Mouse (Mus musculus) brain, embryonic 18.5 days (tissue): ENCODE results near the gene Meiob.

Experiments used
- DNase-seq: peaks from one replicate; pipeline ENCODE4 v3.0.0-alpha.2; 2012; ENCODE audit warnings: low read depth, low spot score

Gene Meiob

DNA sequence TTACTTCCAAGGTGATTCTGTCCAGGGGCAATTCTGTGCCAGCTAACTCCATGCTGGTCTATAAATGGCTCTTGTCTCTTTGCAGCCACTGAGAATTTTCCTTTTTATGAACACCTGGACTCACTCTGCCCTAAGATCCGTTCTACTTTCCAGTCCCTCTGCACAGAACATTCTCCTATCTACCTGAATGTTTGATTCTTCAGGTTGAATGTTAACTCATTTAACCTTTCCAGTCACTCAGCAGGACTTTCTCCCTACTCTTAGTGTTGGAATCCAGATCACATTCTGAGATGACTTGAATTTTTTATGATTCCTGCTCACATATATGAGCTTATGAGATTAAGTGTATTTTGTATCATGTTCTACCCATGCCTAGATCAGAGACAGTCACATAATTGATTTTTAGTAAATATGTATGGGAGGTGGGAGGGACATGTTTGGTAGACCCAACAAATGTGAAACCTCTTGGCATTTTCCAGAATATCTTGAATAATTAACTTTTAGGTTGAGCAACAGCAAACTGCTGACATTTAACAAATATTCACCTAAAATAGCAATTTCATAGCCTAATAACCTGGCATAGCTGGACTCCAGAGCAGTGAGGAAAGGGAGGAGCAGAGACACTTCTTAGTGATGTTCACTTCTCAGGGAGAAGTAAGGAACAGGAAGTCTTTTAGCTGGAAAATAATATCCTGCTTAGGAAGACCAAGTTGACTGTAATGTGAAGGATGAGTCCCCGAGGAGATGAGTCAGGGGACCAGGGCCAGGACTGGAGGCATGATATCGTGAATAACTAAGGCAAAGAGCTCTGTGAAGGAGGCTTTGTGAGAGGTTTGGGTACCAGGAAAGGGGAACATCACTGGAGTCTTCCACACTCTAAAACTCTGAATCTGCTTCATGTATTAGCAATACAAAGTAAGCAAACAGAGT is 17.5 kb downstream of the Meiob start:
- no peak for DNase-seq

DNA sequence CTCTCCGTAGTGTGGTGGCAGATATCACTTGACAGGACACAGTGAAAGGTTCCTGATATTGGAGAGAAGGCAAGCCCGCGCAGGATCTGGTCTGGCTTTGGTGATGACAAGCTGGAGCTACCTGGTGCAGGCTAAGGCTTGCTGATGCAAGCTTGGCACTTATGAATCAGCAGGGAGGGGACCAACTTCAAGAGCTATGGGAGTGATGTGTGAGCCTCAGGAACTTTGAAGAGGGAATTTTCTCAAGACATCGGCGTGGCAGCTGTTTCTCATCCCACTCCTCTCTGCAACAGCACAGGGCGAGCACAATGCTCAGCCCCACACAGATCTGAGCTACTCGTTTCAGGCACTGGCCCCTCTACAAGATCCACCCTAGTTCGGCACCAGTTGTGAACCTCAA is 35.8 kb downstream of the Meiob start, which contains the start of gene Hagh:
TSS of gene Hagh (plus strand) at position 302 of the 400 bp plus-strand sequence.
- DNase-seq: no peak

DNA sequence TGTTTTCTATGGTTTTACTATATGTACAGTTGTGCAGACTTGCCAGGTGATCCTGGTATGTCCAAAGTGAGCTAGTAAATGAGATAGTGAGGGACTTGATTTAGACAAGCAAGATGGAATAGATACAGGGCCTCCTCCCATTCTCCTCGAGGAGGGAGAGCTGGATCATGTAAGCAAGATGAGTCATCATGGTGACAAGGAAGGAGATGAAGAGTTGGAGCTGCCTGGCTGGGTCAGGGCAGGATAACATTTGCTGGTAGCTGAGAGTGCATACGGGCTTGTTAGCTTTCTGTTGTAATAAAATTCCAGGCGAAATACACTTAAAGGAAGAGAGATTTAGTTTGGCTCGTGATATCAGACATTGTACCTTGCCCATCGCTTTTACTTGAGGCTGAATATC is 36.3 kb downstream of the Meiob start:
- DNase-seq: no peak

- DNase-seq: no peak
Measured at GRCm38 (mm10) chr17:24841133-24841532, 37.0 kb downstream of the Meiob start.

DNA sequence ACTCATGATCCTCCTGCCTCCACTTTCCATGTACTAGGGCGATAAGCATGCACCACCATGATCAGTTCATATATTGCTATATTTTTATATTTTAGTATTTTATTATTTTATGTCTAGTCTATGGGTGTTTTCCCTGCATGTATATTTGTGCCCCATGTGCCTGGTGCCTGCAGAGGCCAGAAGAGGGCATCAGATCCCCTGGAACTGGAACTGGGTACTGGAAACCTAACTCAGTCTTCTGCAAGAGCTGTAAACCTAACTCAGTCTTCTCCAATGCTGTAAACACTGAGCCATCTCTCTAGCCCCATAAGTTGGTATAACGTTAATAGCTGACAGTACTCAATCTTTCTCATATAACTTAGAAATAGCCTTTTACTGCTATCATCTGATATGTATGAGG is 38.5 kb downstream of the Meiob start:
- no peak for DNase-seq

DNA sequence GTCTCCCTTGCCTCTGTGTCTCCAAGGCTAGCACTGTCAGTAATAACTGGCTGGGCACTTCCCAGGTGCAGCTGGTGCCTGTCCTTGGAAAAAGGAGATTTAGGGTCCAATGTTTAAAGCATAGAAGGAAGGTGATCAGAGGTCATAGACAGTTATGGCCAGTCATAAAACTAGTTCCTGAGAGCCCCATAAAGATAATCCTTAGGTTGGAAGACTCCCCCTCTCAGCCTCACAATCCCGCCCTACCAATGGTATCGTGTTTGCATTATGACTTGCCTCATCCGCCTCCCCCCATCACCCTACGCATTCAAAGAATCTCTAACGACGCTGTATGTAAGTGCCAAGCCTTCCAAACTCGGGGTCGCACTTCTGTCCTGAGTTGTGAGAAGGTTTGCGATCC is 40.4 kb downstream of the Meiob start:
- no peak for DNase-seq

DNA sequence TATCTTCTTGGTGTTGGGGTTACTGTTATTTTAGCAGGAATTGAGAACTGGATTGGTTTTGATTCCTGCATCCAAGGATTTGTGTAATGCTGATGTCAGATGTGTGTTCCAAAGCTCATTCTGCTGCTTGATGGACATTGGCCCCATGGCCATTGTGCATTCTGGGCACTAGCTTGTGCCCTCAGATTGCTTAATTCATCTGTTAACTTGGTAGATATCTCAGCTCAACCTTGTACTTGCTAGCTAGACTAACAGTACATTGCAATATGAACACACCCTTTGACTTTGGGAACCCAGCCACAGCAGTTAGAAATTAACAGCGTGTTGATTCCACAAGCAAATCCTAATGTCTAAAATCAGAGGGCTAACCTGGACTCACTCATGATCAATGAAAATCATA is 43.3 kb downstream of the Meiob start:
- DNase-seq: no peak

DNA sequence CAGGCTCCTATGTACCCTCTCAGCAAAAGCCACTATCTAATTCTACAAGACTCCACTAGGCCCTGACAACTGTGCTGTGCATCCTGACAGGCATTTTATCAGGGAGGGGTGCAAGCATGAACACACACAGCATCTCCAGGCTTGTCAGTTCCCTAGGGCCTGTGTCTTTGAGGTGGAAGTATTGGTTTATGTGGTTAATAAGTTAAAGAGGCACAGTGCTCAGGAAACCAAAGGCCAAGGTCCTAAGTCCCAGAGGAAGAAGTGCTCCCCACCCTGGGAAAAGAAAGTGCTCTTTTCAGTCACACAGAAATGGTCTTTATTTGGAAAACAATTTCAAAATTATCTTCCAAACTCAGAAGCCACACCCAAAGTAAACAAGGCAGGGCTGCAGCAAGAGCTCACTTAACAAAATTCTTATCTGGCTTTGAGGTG is 44.5 kb downstream of the Meiob start:
- no peak for DNase-seq

DNA sequence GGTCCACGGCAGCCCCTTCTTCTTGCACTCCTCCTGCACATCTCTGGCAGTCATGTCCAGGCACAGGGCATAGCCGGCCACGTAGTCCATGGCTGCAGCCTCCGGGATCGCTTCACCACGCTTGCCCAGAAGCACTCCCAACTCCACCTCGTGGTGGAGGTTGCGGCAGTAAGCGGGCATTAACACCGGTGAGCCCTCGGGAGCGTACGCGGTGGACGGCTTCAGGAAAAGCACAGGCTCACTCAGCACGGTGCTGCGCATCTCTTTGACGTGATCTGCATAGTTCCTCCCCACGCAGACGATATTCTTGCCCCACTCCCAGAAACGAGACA is 45.6 kb downstream of the Meiob start:
- no peak for DNase-seq

GRCm38 (mm10) chr17:24850065-24850772 is 46.1 kb downstream of the Meiob start, which contains the start of gene Fahd1:
Fahd1 (minus strand) TSS chr17:24850364.
- DNase-seq: peak; percentile 96

DNA sequence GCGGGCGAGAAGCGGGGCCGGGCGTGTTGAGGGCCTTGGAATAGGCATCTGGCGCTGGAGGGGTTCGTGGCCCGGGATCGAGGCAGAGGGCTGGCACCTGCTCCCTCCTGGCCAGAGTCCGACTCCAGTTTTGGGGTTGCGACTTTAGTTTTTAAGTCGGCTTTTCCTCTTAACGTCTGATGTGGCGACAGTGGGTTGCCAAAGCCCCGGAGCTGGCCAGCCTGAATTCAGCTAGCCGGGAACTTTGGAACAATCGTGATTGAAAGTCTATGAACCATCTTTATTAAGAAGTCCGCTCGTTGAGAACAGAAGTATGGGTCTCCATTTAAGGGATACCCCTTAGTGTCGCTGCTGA is 46.7 kb downstream of the Meiob start:
- DNase-seq: no peak

- DNase-seq: no peak
Measured at GRCm38 (mm10) chr17:24851381-24852125, 47.5 kb downstream of the Meiob start.

- DNase-seq: no peak
Measured at GRCm38 (mm10) chr17:24855838-24856464, 51.9 kb downstream of the Meiob start.

GRCm38 (mm10) chr17:24856589-24856988 is 52.5 kb downstream of the Meiob start:
- DNase-seq: no peak

DNA sequence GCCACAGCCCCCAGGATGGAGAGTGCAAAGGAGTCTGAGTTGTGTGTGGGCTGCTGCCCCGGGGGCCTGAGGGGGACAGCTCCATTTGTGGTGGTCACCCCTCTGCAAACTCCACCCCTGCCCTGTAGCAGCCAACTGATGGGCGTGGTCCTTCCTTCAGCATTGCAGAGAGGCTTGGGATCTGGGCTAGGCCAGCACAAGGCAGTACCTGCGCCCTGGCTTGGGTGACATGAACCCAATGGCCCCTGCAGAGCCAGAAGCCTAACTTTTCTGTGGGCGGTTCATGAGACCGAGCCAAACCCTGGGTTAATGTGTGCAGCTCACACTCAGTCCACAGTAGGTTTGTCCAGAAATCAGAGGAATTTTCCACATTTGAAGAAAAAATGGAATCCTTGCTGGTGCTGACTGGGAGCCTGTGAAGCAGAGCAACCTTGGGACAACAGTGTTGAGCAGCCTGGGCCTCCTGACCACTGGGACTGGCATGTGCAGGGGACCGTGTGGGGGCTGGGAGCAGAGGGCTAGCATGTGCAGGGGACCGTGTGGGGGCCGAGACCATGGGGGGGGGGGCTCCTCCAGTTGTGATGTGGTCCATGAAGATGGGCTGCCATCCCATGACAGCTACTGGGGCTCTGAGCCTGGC is 53.9 kb downstream of the Meiob start:
- DNase-seq: no peak

- DNase-seq: no peak
Measured at GRCm38 (mm10) chr17:24858967-24859366, 54.9 kb downstream of the Meiob start.

GRCm38 (mm10) chr17:24860076-24860475 is 56.0 kb downstream of the Meiob start:
- no peak for DNase-seq

- DNase-seq: no peak
Measured at GRCm38 (mm10) chr17:24861785-24862184, 57.7 kb downstream of the Meiob start.

DNA sequence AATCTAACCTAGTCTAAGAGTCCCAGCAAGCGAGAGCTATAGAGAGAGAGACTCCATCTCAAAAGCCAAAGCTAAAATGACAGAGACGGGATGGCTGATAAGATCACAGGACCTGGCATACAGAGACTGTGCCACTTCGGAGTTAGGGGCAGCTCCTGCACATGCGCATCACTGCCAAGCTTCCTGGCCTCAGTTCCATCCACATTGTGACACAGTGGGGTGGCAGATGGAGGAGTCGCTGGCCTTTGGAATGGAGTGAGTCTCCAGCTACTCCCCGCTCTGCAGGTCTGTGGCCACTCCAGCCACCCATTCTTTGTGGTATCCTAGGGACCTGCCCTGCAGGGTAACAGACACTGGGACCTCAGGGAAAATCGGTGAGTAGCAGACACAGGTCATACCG is 61.7 kb downstream of the Meiob start, which contains the start of gene Igfals:
TSS of gene Igfals (plus strand) at position 222 of the 400 bp plus-strand sequence.
- DNase-seq: no peak

GRCm38 (mm10) chr17:24867914-24868313 is 63.8 kb downstream of the Meiob start:
- DNase-seq: no peak
